Mouse (Mus musculus): ENCODE measurements around the gene Iqcj. TPM values are rescaled to one million over a fixed set of nuclear protein-coding genes. Genes with fewer than 3 reads are reported as not detected.

Gene Iqcj
- 1 to 10 TPM; 3.9 to 5.2 TPM for total RNA-seq (2021)
- long read RNA-seq, experiment 1, result 0 reads
- long read RNA-seq, experiment 2, result 0 reads

DNA sequence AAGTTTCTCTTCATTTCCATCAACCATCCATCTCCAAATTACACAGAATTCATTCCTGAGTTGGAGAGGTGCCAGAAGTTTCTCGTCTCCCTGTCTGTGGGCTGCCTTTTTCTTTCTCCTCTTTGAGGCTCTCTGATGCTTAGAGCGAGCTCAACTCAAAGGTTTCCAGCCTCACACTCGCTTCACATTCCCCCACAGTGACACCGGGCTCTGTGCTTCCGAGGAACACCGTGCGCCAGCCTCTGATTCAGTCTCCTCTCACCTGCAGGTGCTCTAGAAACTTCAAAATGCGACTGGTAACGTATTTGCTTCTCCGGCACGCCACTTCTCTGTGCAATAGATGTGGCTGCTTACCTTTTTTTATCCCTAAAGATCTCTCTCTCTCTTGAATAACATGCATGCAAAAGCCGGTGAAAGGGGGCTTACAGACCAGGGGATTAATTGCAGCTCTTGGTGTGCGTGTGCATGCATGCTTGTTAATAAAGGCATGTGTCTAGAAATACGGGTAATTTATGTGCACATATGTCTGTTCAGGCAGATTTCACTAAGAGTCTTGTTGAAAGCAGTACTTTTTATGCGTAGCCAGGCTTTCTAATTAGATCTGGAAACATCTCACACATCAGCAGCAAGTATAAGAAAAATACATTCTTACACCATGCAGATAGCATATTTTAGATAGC is at the start of gene Iqcj, which contains the start of gene Iqschfp:
Iqcj (plus strand) TSS at position 195 of the 680 bp plus-strand sequence.
Iqschfp (plus strand) TSS at position 207 of the 680 bp plus-strand sequence.
- intact Hi-C loops (cut with DNase I), result loop anchor here (5.0 kb wide), 1 partner anchor 150 kb away; no protein-coding TSS in a partner anchor
- no peak for TF ChIP-seq CTCF (IDR thresholded peaks at IDR 0.05)
- H3K27ac ChIP-seq, result peak within 1 kb of the TSS; percentile 58
- peak within 1 kb of the TSS; percentile 52 for H3K4me3 ChIP-seq
- peak; percentile 27 to 49 for DNase-seq (ENCODE audit: extremely low spot score in 1 of 2, low spot score in 2 of 2)

DNA sequence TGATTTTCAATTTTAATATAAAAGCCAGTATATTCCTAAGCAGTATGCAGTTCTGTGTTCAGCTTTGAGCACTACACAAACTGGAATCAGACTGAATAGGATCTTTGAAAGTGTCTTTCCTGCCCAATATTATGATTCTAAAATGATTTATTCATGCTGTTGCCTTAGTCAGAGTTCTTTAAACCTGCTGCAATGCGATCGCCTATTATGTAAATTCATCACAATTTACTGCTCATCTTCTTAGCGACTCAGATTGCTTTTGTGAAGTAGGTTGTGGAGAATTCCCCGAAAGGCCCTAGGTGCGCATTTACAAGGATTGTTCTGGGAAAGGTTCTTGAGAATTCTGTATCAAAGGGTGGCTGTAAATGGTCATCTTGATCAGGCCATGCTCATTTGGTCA is 39.6 kb upstream of the Iqcj start:
- no peak for DNase-seq (ENCODE audit: extremely low spot score in 1 of 2, low spot score in 2 of 2)
- H3K4me3 ChIP-seq, result no peak overlapping the region
- intact Hi-C loops (cut with DNase I), result no loop called here
- H3K27ac ChIP-seq, result no peak overlapping the region
- no peak for TF ChIP-seq CTCF (IDR thresholded peaks at IDR 0.05)

DNA sequence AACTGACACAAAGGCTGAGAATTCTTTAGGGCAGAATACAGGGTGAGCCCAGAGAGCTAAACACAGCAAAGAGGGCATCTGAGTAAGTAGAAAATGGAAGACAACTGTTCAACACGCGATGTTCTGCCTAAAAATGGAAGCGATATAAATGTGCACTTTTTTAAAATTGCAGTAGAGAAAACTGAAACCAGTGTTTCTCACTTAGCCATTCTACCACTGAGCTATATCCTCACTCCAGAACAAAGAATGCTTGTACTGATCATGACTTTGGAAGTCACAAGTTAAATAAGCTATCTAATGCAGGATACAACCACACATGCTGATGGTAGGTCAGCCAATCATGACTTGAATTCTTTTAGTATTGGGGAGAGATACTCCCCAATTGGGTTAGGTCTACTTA is 30.5 kb upstream of the Iqcj start:
- TF ChIP-seq CTCF (IDR thresholded peaks at IDR 0.05), result no peak
- intact Hi-C loops (cut with DNase I), result no loop called here
- H3K27ac ChIP-seq, result no peak overlapping the region
- H3K4me3 ChIP-seq, result no peak overlapping the region
- DNase-seq (ENCODE audit: extremely low spot score in 1 of 2, low spot score in 2 of 2), result no peak

DNA sequence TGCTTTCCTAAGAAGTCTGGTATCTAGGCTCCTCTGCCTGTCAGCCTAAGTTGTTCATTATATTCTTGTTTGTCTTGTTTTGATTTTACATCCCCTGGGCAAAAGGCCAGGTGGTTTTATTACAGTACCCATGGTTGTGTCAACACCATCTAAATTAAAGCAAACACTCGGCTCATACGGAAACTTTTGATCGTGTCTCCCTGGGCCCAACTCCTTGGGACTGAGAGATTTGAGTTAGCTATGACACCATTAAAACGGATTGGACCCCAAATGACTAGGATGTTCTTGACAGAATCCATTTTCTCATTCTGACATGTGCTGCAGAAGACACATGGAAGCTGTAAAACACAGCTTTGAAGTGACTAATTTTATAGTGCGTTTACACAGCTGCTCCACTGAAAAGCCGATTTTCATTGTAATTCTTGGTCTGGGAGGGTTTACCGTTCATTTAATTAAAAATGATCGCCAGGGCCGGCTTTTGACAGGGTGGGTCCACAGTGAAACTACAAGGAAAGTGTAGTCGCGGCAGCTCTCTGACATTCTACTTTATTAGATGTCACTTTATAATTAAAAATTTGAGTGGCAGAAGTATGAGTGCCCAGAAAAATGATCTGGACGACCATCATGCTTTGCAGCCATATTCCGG is 24.5 kb upstream of the Iqcj start:
- Histone ChIP-seq H3K27ac (no peak overlapping the region), H3K4me3 (no peak overlapping the region)
- DNase-seq (ENCODE audit: extremely low spot score in 1 of 2, low spot score in 2 of 2), result no peak
- no peak for TF ChIP-seq CTCF (IDR thresholded peaks at IDR 0.05)
- intact Hi-C loops (cut with DNase I), result no loop called here

DNA sequence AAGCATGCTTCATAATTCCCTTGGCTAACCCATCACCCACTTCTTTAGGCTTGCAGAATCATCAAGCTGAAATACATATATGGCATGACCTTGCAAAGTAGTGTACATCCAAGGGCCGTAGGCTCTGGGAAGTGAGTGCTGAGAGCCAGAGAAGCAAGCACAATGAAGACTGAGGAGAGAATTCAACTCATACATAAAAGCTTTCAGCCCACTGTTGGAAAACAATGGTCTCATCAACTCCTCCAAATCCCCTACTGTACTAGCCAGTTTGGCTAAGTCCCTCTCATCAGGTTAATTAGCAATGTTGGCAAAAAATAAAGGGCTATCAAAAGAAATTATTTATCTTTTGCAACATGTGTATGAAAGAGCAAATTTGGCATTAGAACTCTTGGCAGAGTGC is 22.6 kb upstream of the Iqcj start:
- H3K4me3 ChIP-seq, result no peak overlapping the region
- TF ChIP-seq CTCF (IDR thresholded peaks at IDR 0.05), result no peak
- no peak overlapping the region for H3K27ac ChIP-seq
- no peak for DNase-seq (ENCODE audit: extremely low spot score in 1 of 2, low spot score in 2 of 2)
- intact Hi-C loops (cut with DNase I), result no loop called here

DNA sequence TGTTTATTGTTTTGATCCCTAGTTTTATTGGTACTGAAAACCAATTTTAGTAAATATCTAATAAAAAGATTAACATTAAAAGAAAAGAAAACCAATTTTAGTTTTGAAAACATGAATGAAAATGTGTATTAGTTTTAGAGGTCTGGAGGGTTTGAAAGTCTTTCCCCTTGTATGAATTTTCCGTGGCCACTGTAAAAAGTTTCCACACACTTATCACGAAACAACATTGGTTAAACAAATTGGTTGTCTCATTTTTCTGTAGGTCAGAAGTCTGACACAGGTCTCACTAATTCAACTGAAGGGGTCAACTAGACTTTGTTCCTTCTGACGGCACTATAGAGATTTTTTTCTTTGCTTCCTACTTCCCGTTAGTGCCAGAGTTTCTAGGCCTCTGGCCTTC is 14.8 kb upstream of the Iqcj start:
- no peak for DNase-seq (ENCODE audit: extremely low spot score in 1 of 2, low spot score in 2 of 2)
- Histone ChIP-seq H3K4me3 (no peak overlapping the region), H3K27ac (no peak overlapping the region)
- no peak for TF ChIP-seq CTCF (IDR thresholded peaks at IDR 0.05)
- intact Hi-C loops (cut with DNase I), result no loop called here

DNA sequence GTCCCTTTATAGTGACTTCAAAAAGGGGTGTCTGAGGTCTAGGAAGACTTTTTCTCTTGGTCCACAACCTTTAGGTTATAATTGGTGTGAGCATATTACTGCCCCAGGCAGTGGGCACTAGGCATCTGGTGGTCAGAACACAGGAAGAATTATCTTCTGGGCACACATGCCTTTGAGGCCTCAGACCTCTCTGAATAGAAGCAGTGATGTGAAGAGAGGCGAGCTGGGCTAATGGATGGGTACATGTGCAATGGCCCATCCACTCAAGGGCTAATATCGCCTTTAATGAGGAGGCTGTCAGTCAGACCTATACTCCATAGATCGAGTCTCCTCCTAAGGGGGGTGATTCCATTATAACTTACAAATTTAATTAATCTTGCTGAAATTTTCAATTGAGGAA is 7.7 kb upstream of the Iqcj start:
- Histone ChIP-seq H3K4me3 (no peak overlapping the region), H3K27ac (no peak overlapping the region)
- DNase-seq (ENCODE audit: extremely low spot score in 1 of 2, low spot score in 2 of 2), result no peak
- no peak for TF ChIP-seq CTCF (IDR thresholded peaks at IDR 0.05)
- intact Hi-C loops (cut with DNase I), result no loop called here

DNA sequence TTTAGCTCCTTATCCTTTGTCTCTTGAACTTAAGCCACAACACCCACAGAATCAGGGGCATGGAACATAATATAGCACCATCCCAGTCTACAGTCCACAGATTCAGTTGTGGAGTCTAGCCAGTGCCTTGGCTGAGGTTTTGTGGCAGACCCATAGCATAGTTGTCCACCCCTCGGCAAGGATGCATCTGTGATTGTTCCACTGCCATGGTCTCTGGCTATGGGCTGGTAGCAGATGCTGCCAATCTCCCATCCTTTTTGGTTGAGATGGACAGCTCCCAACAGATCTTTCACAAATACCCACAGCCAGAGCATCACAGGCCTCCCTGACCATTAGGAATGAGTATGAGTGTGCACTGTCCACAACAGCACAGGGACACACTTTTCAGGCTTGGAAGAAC is 5.8 kb upstream of the Iqcj start:
- Histone ChIP-seq H3K4me3 (no peak overlapping the region), H3K27ac (no peak overlapping the region)
- no peak for TF ChIP-seq CTCF (IDR thresholded peaks at IDR 0.05)
- intact Hi-C loops (cut with DNase I), result no loop called here
- DNase-seq (ENCODE audit: extremely low spot score in 1 of 2, low spot score in 2 of 2), result no peak

DNA sequence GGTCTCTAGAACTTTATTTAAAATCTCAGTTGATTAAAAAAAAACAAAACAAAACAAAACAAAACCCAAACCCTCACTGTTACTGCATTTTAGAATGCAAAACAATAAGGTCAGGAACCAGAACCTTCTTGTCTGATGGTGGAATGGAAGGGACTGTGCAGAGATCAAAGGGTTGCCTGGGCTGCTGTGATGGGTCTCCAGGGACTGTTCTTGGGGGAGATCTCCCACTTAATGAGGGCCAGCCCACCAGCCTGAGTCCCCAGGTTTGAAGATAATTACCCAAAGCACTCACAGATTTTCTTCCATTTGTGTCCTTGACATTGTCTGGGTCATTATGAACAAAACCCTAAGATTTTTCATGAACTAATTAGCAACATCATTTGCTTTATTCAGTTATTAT is 4.8 kb upstream of the Iqcj start:
- no peak for DNase-seq (ENCODE audit: extremely low spot score in 1 of 2, low spot score in 2 of 2)
- H3K27ac ChIP-seq, result no peak overlapping the region
- H3K4me3 ChIP-seq, result no peak overlapping the region
- intact Hi-C loops (cut with DNase I), result no loop called here
- TF ChIP-seq CTCF (IDR thresholded peaks at IDR 0.05), result no peak

DNA sequence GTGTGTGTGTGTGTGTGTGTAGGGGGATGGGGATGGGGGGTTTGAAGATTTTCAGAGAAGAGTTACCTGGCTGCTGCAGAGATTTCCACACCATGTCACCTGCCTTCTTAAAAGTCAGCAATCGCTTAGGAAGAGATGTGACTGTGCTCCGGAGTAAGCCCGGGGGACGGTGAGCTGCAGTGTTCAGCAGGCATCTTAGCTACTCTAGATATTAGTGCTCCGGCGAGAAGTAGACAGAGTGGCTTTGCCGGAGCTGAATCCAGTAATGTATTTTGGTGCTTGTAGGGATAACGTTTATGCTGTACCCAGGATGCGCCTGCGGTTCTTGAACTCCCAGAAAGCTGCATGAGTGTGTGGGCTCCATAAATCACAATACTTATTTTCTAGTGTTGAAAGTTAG is 748 bp downstream of the Iqcj start:
- intact Hi-C loops (cut with DNase I), result loop anchor here (5.0 kb wide), 1 partner anchor 150 kb away; no protein-coding TSS in a partner anchor
- no peak overlapping the region for H3K27ac ChIP-seq
- TF ChIP-seq CTCF (IDR thresholded peaks at IDR 0.05), result no peak
- peak overlapping the region; percentile 39 for H3K4me3 ChIP-seq
- DNase-seq (ENCODE audit: extremely low spot score in 1 of 2, low spot score in 2 of 2), result peak; percentile 12 to 26

DNA sequence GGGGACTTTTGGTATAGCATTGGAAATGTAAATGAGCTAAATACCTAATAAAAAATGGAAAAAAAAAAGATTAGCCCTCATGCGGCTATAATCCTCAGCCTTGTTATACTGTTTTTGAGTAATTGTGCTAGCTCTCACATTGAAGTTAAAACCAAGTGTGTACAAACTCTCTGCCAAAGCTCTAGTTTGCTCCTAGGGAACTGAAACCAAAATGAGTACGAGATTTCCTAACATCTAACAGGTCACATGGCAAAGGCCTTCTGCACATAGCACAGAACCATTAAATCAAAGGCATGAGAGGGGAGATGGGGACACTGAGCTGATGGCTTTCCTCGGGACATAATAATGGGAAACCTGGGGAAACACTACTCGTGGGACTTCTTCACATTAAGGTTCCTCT is 10.5 kb downstream of the Iqcj start:
- intact Hi-C loops (cut with DNase I), result no loop called here
- TF ChIP-seq CTCF (IDR thresholded peaks at IDR 0.05), result no peak

DNA sequence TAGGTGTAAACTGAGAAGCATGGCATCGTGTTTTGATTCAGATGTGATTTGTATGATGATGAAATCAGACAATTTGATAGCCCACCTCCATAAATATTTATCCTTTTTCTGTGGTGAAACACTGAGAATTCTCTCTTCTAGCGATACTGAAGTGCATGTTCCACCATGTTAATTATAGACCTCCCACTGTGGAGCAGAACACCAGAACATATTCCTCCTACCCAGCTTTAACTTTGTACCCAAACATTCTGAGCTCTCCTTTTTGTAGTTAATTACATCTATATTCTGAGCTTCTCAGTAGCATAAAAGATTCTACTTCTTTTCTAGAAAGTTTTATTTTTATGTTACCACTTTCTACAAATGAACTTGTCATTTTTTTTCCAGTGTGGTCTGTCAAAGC is 16.6 kb downstream of the Iqcj start:
- TF ChIP-seq CTCF (IDR thresholded peaks at IDR 0.05), result no peak
- Histone ChIP-seq H3K27ac (no peak overlapping the region), H3K4me3 (no peak overlapping the region)
- DNase-seq (ENCODE audit: extremely low spot score in 1 of 2, low spot score in 2 of 2), result no peak
- intact Hi-C loops (cut with DNase I), result no loop called here

More for the DNA sequence above, 10.5 kb downstream of the Iqcj start:
- Histone ChIP-seq H3K27ac (no peak overlapping the region), H3K4me3 (no peak overlapping the region)
- DNase-seq (ENCODE audit: extremely low spot score in 1 of 2, low spot score in 2 of 2), result no peak

DNA sequence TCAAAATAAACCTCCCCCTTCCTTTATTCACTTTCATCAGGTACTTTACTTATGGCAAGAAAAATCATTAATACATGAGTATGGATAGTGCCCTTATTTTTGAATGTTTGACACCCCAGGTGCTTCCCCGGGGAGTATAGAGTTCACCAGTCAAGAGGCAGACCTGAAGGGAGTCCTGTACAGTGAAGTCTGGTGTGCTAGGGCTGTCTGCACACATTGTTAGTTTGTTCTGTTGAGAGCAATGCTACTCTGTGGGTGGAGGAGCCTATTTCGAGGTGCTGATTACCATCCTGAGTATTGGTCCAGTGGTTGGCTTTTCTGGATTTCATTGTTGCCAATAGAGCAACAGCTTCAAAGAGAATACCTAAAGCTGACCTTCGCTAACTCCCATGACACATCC is 26.1 kb downstream of the Iqcj start:
- intact Hi-C loops (cut with DNase I), result no loop called here
- no peak for DNase-seq (ENCODE audit: extremely low spot score in 1 of 2, low spot score in 2 of 2)

More for the DNA sequence above, 26.1 kb downstream of the Iqcj start:
- TF ChIP-seq CTCF (IDR thresholded peaks at IDR 0.05), result no peak
- no peak overlapping the region for H3K27ac ChIP-seq
- H3K4me3 ChIP-seq, result no peak overlapping the region

All from left cerebral cortex, adult 2 months (tissue).